Mouse (Mus musculus) liver, adult 2 months (tissue): ENCODE results near the gene Stac. TPM values are rescaled to one million over a fixed set of nuclear protein-coding genes. Genes with fewer than 3 reads are reported as not detected.

Experiments
- DNase-seq: peaks from one replicate; pipeline ENCODE4 v3.0.0-alpha.2; 2011; ENCODE audit warnings: low read depth, low spot score; ENCODE audit errors: extremely low read depth
- H3K27ac ChIP-seq: fragments of 200-500 bp; replicated peaks from 2 replicates; pipeline ENCODE4 v1.5.1; 2012; ENCODE audit warnings: low read depth, mild to moderate bottlenecking, control low read depth, inconsistent platforms, low read length; ENCODE audit not compliant: insufficient read depth
- H3K27me3 ChIP-seq: fragments of 200-500 bp; 2 replicates; pipeline ENCODE4 v1.6.1; 2012; ENCODE audit warnings: mild to moderate bottlenecking, moderate library complexity, low read length, inconsistent platforms; ENCODE audit not compliant: control insufficient read depth, insufficient read depth
- H3K36me3 ChIP-seq: fragments of 200-500 bp; 2 replicates; pipeline ENCODE4 v1.6.1; 2012; ENCODE audit warnings: low read length, inconsistent platforms; ENCODE audit not compliant: control insufficient read depth, insufficient read depth
- H3K4me1 ChIP-seq: fragments of 200-500 bp; 2 replicates; pipeline ENCODE4 v1.6.1; 2011; ENCODE audit warnings: low read length; ENCODE audit not compliant: control insufficient read depth, insufficient read depth
- H3K4me3 ChIP-seq: fragments of 200-500 bp; 2 replicates; pipeline ENCODE4 v1.5.1; 2011; ENCODE audit warnings: low read depth, mild to moderate bottlenecking, control low read depth, low read length, moderate library complexity; ENCODE audit not compliant: insufficient read depth
- H3K79me2 ChIP-seq: fragments of 200-500 bp; 2 replicates; pipeline ENCODE4 v1.6.1; 2012; ENCODE audit warnings: inconsistent platforms, mild to moderate bottlenecking, low read length, moderate library complexity; ENCODE audit not compliant: control insufficient read depth, insufficient read depth
- H3K9ac ChIP-seq: fragments of 200-500 bp; 2 replicates; pipeline ENCODE4 v1.6.1; 2012; ENCODE audit warnings: low read depth, mild to moderate bottlenecking, control low read depth, inconsistent platforms, low read length
- CTCF ChIP-seq: fragments of 200-500 bp; IDR thresholded peaks from 2 replicates; pipeline ENCODE4 v1.5.1; 2011; ENCODE audit warnings: low read depth, low read length, control low read depth
- POLR2A ChIP-seq: fragments of 200-500 bp; IDR thresholded peaks from 2 replicates; pipeline ENCODE4 v1.6.1; 2011; ENCODE audit warnings: low read length, control low read depth; ENCODE audit not compliant: insufficient read depth; ENCODE audit errors: extremely low read depth
- WGBS: fragments of 180-500 bp; shearing (Covaris S2); methylation state at CpG from one replicate; pipeline ENCODE4 v1.1.7; 2018; 5-methylcytosine and 5-hydroxymethylcytosine counted together
- polyA plus RNA-seq: library from polyadenylated mRNA; depleted of rRNA; stranded (reverse); fragments of >200 nt; gene quantifications from 2 replicates; pipeline ENCODE4 v1.2.3, GENCODE M21; 2012
- total RNA-seq: library from RNA; depleted of rRNA; stranded (reverse); fragments of >200 nt; gene quantifications from 2 replicates; pipeline ENCODE4 v1.2.3, GENCODE M21; 2014

Gene Stac
- total and polyA plus RNA-seq, 2 experiments: 0.04 TPM; not detected in 1

DNA sequence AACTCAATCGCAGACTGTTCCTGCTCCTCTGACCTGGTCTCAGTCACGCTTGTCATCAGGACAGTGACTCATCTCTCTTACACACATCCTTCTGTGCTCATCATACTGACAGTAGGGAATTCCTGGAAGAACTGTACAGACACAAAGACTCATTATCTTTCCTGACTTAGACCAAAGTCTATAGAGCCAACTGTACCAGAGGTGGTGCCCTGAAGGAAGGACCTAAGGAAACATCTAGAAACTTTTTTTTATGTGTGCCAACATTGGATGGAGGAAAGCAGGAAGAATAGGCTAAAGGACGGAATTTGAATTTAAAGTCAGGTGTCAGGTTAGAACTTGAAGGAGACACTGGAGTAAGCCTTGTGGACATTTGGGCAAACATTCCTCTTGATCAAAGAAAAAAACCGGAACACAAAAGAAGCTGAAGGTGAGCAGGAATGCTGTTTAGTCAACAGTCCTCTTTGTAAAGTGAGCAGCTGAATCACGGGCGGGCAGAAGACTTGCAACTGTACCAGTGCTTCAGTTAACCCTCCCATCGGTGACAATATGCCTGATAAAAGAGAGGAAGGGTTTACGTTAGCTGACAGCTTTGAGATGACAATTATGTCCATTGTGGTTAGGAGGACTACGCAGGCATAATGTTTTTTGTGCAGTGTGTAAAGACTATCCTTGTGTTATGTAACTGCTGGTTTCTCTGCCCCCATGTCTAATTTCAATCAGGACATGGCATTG is 42.0 kb upstream of the Stac start:
- Histone ChIP-seq H3K36me3 (no peaks in the 10 kb centered on the region), H3K79me2 (no peaks in the 10 kb centered on the region), H3K4me3 (no peak overlapping the region), H3K27me3 (no peaks in the 10 kb centered on the region), H3K9ac (no peak overlapping the region), H3K4me1 (peaks cover 6% of the 10 kb centered on the region; the same call in 1 of the 2 replicates), H3K27ac (no peak overlapping the region)
- no peak for DNase-seq
- WGBS: 75% methylated on average over 9 of the region's 9 CpGs
- TF ChIP-seq POLR2A (no peak), CTCF (no peak)

DNA sequence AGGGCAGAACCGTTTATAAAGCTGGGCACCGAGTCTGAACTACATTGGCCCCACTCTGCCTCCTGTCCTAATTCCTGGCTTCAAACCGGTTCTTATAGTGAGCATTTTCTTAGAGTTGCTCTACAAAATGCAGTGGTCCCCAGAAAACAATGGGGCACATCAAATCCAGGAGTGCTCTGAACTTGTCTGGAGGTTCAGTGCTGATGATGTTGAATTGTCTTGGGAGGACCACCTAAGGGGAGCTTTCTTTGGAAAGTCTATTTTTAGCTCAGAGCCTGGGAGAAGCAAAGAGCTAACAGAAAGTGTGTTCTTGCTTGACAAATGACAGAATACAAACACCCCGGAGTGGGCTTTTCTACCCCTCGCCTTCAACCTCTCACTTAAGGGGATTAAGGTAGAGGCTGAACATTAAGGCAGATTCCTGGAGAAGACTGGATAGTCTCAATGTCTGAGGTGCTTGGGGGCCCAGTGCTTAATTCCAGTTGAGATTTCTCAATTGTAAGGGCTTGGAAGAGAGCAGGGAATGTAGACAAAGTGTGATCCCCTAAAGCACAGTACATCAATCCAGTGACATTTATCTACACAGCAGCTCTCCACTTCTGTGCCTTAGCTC is 34.9 kb upstream of the Stac start:
- no peaks in the 10 kb centered on the region for H3K79me2 ChIP-seq
- H3K36me3 ChIP-seq: no peaks in the 10 kb centered on the region
- H3K9ac ChIP-seq: no peak overlapping the region
- TF ChIP-seq POLR2A (no peak), CTCF (no peak)
- no peak overlapping the region for H3K27ac ChIP-seq
- H3K4me3 ChIP-seq: no peak overlapping the region
- no peak for DNase-seq
- WGBS: 68% methylated on average over 5 of the region's 5 CpGs
- peaks cover 6% of the 10 kb centered on the region; the same call in 1 of the 2 replicates for H3K4me1 ChIP-seq
- H3K27me3 ChIP-seq: no peaks in the 10 kb centered on the region

DNA sequence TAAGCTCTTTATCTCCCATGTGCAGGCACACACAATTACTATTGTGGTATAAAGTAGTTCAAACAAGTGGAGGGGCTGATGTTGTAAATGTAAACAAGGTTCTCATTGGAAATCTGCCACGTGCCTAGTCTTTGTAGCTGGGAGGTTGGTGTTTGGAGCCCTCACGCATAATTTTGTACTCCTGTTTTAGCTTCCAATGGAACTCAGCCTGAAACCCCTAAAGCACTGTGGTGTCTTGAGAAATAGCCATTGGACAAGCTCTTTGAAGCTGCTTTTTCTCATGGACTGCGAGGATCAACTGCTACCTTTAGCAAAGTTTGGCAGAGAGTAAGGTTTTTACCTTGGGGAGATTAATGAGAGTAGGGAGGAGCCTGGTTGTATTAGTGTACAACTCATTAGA is 24.3 kb upstream of the Stac start:
- TF ChIP-seq POLR2A: no peak
- H3K4me1 ChIP-seq: no peaks in the 10 kb centered on the region
- no peaks in the 10 kb centered on the region for H3K79me2 ChIP-seq
- no peak overlapping the region for H3K9ac ChIP-seq
- no peak for DNase-seq
- no peak overlapping the region for H3K27ac ChIP-seq
- no peak overlapping the region for H3K4me3 ChIP-seq
- WGBS: 62% methylated on average over 3 of the region's 3 CpGs
- no peaks in the 10 kb centered on the region for H3K36me3 ChIP-seq
- no peaks in the 10 kb centered on the region for H3K27me3 ChIP-seq

DNA sequence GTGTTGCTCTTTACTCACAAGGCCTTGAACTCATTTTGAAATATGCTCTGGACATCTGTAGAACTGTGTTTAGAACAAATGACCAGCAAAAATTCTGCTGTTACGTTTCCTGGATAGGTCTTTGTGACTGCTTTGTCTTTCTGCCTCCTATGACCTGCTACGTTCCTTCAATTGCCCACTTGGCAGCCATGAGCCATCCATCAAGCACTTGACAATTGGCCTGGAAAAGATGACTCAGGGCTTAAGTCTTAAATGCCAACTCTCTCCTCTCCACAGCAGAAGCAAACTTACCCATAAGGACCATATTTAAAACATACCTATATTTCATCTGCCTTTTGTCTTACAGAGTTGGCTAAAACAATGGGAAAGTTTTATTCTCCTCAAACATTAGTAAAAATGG is 10.0 kb upstream of the Stac start:
- no peak for TF ChIP-seq POLR2A
- no peak for TF ChIP-seq CTCF
- DNase-seq: no peak

DNA sequence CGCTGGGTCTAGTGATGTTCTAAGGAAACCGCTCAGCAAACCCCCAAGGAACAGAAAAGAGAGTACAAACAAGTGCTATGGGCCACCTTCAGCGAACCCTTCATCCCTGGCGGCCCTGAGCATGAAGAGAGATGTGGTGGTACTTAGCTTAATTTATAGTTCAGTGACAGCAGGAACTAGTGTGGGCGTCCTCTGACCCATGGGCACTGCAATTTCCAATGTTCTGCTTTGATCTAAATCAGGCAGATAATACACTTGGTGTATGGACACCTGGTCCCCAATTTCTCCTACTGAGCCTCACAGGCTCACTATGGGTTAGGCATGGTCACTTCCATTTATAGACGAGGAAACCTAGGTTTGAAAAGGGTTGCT is 322 bp upstream of the Stac start:
- no peaks in the 10 kb centered on the region for H3K4me1 ChIP-seq
- H3K79me2 ChIP-seq: no peaks in the 10 kb centered on the region
- no peak overlapping the region for H3K9ac ChIP-seq
- no peak overlapping the region for H3K4me3 ChIP-seq
- TF ChIP-seq CTCF (no peak), POLR2A (no peak)
- 22% methylated on average over 6 of the region's 6 CpGs for WGBS
- no peak overlapping the region for H3K27ac ChIP-seq
- H3K27me3 ChIP-seq: peaks cover 13% of the 10 kb centered on the region; the same call in 1 of the 2 replicates
- no peak for DNase-seq
- H3K36me3 ChIP-seq: no peaks in the 10 kb centered on the region

More for the DNA sequence above, 10.0 kb upstream of the Stac start:
- Histone ChIP-seq H3K4me3 (no peak overlapping the region), H3K27me3 (no peaks in the 10 kb centered on the region), H3K27ac (no peak overlapping the region), H3K4me1 (no peaks in the 10 kb centered on the region), H3K9ac (no peak overlapping the region), H3K79me2 (no peaks in the 10 kb centered on the region), H3K36me3 (no peaks in the 10 kb centered on the region)
- WGBS: 79% methylated on average over 2 of the region's 2 CpGs

DNA sequence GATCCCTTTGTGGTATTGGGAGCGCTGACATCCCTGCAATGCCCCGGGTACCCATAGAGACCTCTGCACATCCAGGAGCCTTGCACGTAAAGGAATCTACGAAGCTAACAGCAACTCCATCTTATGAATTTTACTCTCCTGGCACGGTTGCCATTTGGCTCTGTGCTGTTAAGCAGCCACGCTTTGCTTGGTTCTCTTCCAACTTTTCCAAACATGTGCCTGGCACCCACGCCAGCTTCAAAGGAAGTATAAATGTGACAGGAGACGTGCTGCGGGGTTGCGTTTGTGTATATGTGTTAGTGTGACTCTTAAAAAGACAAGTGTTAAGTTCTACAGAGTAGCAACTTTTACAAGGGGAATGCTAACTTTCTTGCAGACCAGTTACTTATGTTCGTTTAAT is 1.0 kb downstream of the Stac start:
- no peak for DNase-seq
- H3K4me3 ChIP-seq: no peak overlapping the region
- H3K27me3 ChIP-seq: peaks cover 13% of the 10 kb centered on the region; the same call in 1 of the 2 replicates
- no peaks in the 10 kb centered on the region for H3K4me1 ChIP-seq
- 79% methylated on average over 11 of the region's 11 CpGs for WGBS
- no peaks in the 10 kb centered on the region for H3K36me3 ChIP-seq
- TF ChIP-seq CTCF (no peak), POLR2A (no peak)
- no peaks in the 10 kb centered on the region for H3K79me2 ChIP-seq
- H3K27ac ChIP-seq: no peak overlapping the region
- H3K9ac ChIP-seq: no peak overlapping the region
